Mouse (Mus musculus): ENCODE results near the gene Fam167b.
"Not testable (repeated sequence)": the region's sequence is repeated elsewhere in the genome, so short reads cannot be mapped to it uniquely, and the experiment has no call there.

Gene Fam167b

GRCm38 (mm10) chr4:129557256-129557808 is 21.0 kb downstream of the Fam167b start:
- no peak for DNase-seq

- peak; percentile 80 to 90 for DNase-seq
Measured at GRCm38 (mm10) chr4:129556532-129557223, 21.7 kb downstream of the Fam167b start.

- no peak for DNase-seq
Measured at GRCm38 (mm10) chr4:129555862-129556531, 22.4 kb downstream of the Fam167b start.

GRCm38 (mm10) chr4:129555421-129555861 is 22.9 kb downstream of the Fam167b start:
- DNase-seq, result peak; percentile 63 to 78

- not testable (repeated sequence) for DNase-seq
Measured at GRCm38 (mm10) chr4:129554512-129554911, 23.8 kb downstream of the Fam167b start.

- no peak for DNase-seq
Measured at GRCm38 (mm10) chr4:129550295-129550694, 28.1 kb downstream of the Fam167b start.

- peak in 1 of 2 experiments; percentile 29 for DNase-seq
Measured at GRCm38 (mm10) chr4:129549306-129549705, 29.0 kb downstream of the Fam167b start.

GRCm38 (mm10) chr4:129547631-129548030 is 30.7 kb downstream of the Fam167b start:
- not testable (repeated sequence) for DNase-seq

GRCm38 (mm10) chr4:129544106-129544505 is 34.2 kb downstream of the Fam167b start:
- DNase-seq, result no peak

- peak; percentile 98 to 99 for DNase-seq
Measured at GRCm38 (mm10) chr4:129542592-129543141, 35.7 kb downstream of the Fam167b start, which contains the start of gene Hdac1. Gene Hdac1, minus strand, starts transcription at chr4:129542713.

GRCm38 (mm10) chr4:129541868-129542591 is 36.3 kb downstream of the Fam167b start:
- DNase-seq, result peak; percentile 31 to 43

GRCm38 (mm10) chr4:129540012-129540411 is 38.3 kb downstream of the Fam167b start:
- peak in 1 of 2 experiments; percentile 45 for DNase-seq

GRCm38 (mm10) chr4:129528901-129529300 is 49.4 kb downstream of the Fam167b start:
- not testable (repeated sequence) for DNase-seq
